Mouse (Mus musculus) left cerebral cortex, postnatal 10 days (tissue): ENCODE measurements around the gene Hk1. TPM values are rescaled to one million over a fixed set of nuclear protein-coding genes. Genes with fewer than 3 reads are reported as not detected.
A peak's percentile ranks its signal among the peaks of the same experiment; 100 is the strongest.

Experiments
- DNase-seq, 2 experiments: peaks; one replicate each; pipeline ENCODE4 v3.0.0; 2021 to 2022; ENCODE audit warnings: low spot score in 2 of 2, mixed read lengths in 1 of 2; ENCODE audit errors: extremely low spot score in 1 of 2
- intact Hi-C: fragments of 180-260 bp; cut with DNase I; formaldehyde crosslinking; loops from one replicate; pipeline ENCODE4 v1.15.1; 2025
- total RNA-seq, 2 experiments: library from RNA; stranded (reverse); gene quantifications; 2 replicates each; pipeline ENCODE4 v1.2.3; 2021

Gene Hk1
- total RNA-seq, 2 experiments from 2014 or later: 309 to 314 TPM

GRCm38 (mm10) chr10:62296086-62296872, 83.4 kb downstream of the Hk1 start:
- intact Hi-C loops: no loop called here
- DNase-seq: peak in 1 of 2 experiments; percentile 24

GRCm38 (mm10) chr10:62294112-62294511, 85.6 kb downstream of the Hk1 start:
- intact Hi-C loops: no loop called here

GRCm38 (mm10) chr10:62287460-62288124, 92.1 kb downstream of the Hk1 start:
- intact Hi-C loops: no loop called here
- DNase-seq: no peak

More at GRCm38 (mm10) chr10:62294112-62294511, 85.6 kb downstream of the Hk1 start:
- DNase-seq: peak in 1 of 2 experiments; percentile 45

GRCm38 (mm10) chr10:62283206-62283792, 96.4 kb downstream of the Hk1 start:
- intact Hi-C loops: no loop called here

GRCm38 (mm10) chr10:62282782-62283181, 96.9 kb downstream of the Hk1 start:
- no peak for DNase-seq
- intact Hi-C loops: no loop called here

More at GRCm38 (mm10) chr10:62283206-62283792, 96.4 kb downstream of the Hk1 start:
- DNase-seq: no peak

GRCm38 (mm10) chr10:62279671-62280070, 100.0 kb downstream of the Hk1 start:
- DNase-seq: no peak

GRCm38 (mm10) chr10:62279066-62279465, 100.6 kb downstream of the Hk1 start:
- DNase-seq: no peak
- intact Hi-C loops: no loop called here

More at GRCm38 (mm10) chr10:62279671-62280070, 100.0 kb downstream of the Hk1 start:
- intact Hi-C loops: no loop called here

- intact Hi-C loops: no loop called here
- DNase-seq: no peak
These were observed 102.0 kb downstream of the Hk1 start for GRCm38 (mm10) chr10:62277499-62278293.

- intact Hi-C loops: loop anchor here (2.0 kb wide), 1 partner anchor 136 kb away; no protein-coding TSS in a partner anchor
- DNase-seq: peak; percentile 68 to 85
These were observed 104.5 kb downstream of the Hk1 start for GRCm38 (mm10) chr10:62275235-62275634.

- DNase-seq: peak in 1 of 2 experiments; percentile 41
These were observed 110.4 kb downstream of the Hk1 start for GRCm38 (mm10) chr10:62269278-62269677.

GRCm38 (mm10) chr10:62264299-62264698, 115.4 kb downstream of the Hk1 start:
- intact Hi-C loops: no loop called here

More at GRCm38 (mm10) chr10:62269278-62269677, 110.4 kb downstream of the Hk1 start:
- intact Hi-C loops: no loop called here

GRCm38 (mm10) chr10:62261115-62261886, 118.4 kb downstream of the Hk1 start:
- peak in 1 of 2 experiments; percentile 79 for DNase-seq
- intact Hi-C loops: no loop called here

More at GRCm38 (mm10) chr10:62264299-62264698, 115.4 kb downstream of the Hk1 start:
- no peak for DNase-seq

- intact Hi-C loops: no loop called here
- DNase-seq: no peak
These were observed 121.4 kb downstream of the Hk1 start for GRCm38 (mm10) chr10:62258298-62258697.

GRCm38 (mm10) chr10:62252496-62253235, 127.0 kb downstream of the Hk1 start:
- intact Hi-C loops: no loop called here
- DNase-seq: no peak

- no peak for DNase-seq
- intact Hi-C loops: no loop called here
These were observed 127.7 kb downstream of the Hk1 start, which contains the start of gene Tacr2 for GRCm38 (mm10) chr10:62252000-62252488. Gene Tacr2 (plus strand): TSS chr10:62252438.

GRCm38 (mm10) chr10:62247815-62248214, 131.9 kb downstream of the Hk1 start:
- intact Hi-C loops: no loop called here
- no peak for DNase-seq

- DNase-seq: no peak
- intact Hi-C loops: no loop called here
These were observed 132.6 kb downstream of the Hk1 start for GRCm38 (mm10) chr10:62247156-62247555.
